Mouse (Mus musculus) fibroblast of lung, adult 2 months (primary cell): ENCODE measurements at regions not wholly inside any gene's neighbourhood (a gene's known extent, or its start where the extent isn't known, plus 50 kb on each side); places are given as distances from the start of the nearest gene placed in this dataset.

Source experiments
- DNase-seq: peaks from one replicate; pipeline ENCODE4 v3.0.0-alpha.2; 2011; ENCODE audit warnings: low read depth

GRCm38 (mm10) chr3:66592259-66592658 is 295.6 kb upstream of the Veph1 start:
- DNase-seq = no peak

- no peak for DNase-seq
Measured at GRCm38 (mm10) chr3:66590775-66591174, 294.1 kb upstream of the Veph1 start.

- no peak for DNase-seq
Measured at GRCm38 (mm10) chr3:66589483-66589882, 292.8 kb upstream of the Veph1 start.

- no peak for DNase-seq
Measured at GRCm38 (mm10) chr3:66584831-66585230, 288.2 kb upstream of the Veph1 start.

GRCm38 (mm10) chr3:66584101-66584500 is 287.5 kb upstream of the Veph1 start:
- no peak for DNase-seq

- no peak for DNase-seq
Measured at GRCm38 (mm10) chr3:66576659-66577058, 280.0 kb upstream of the Veph1 start.

GRCm38 (mm10) chr3:66574321-66574720 is 277.7 kb upstream of the Veph1 start:
- DNase-seq = no peak

- no peak for DNase-seq
Measured at GRCm38 (mm10) chr3:66572887-66573519, 276.4 kb upstream of the Veph1 start.

GRCm38 (mm10) chr3:66570342-66570741 is 273.7 kb upstream of the Veph1 start:
- no peak for DNase-seq

- DNase-seq = no peak
Measured at GRCm38 (mm10) chr3:66564268-66565245, 267.9 kb upstream of the Veph1 start.

GRCm38 (mm10) chr3:66563329-66563728 is 266.7 kb upstream of the Veph1 start:
- no peak for DNase-seq

- DNase-seq = no peak
Measured at GRCm38 (mm10) chr3:66555538-66555937, 258.9 kb upstream of the Veph1 start.

- DNase-seq = no peak
Measured at GRCm38 (mm10) chr3:66550920-66551319, 254.3 kb upstream of the Veph1 start.

- no peak for DNase-seq
Measured at GRCm38 (mm10) chr3:66546576-66546975, 249.9 kb upstream of the Veph1 start.

GRCm38 (mm10) chr3:66544139-66544933 is 247.7 kb upstream of the Veph1 start:
- DNase-seq = no peak

GRCm38 (mm10) chr3:66542865-66543264 is 246.2 kb upstream of the Veph1 start:
- no peak for DNase-seq

GRCm38 (mm10) chr3:66537913-66538312 is 241.3 kb upstream of the Veph1 start:
- DNase-seq = no peak

- no peak for DNase-seq
Measured at GRCm38 (mm10) chr3:66537106-66537893, 240.7 kb upstream of the Veph1 start.

- no peak for DNase-seq
Measured at GRCm38 (mm10) chr3:66536673-66537072, 240.0 kb upstream of the Veph1 start.

- no peak for DNase-seq
Measured at GRCm38 (mm10) chr3:66535786-66536529, 239.3 kb upstream of the Veph1 start.

GRCm38 (mm10) chr3:66519925-66520324 is 223.3 kb upstream of the Veph1 start:
- DNase-seq = no peak
